Mouse (Mus musculus) c-Kit-positive CD71-positive TER-119-negative erythroid progenitor cells, embryonic 14.5 days (primary cell): ENCODE data around the gene Olfr938.

ENCODE experiments used
- DNase-seq: peaks from one replicate; pipeline ENCODE4 v3.0.0-alpha.2; 2013; ENCODE audit warnings: low read depth

Olfr938 gene

GRCm38 (mm10) chr9:39078787-39079186 is at the start of gene Olfr938:
TSS of gene Olfr938 (minus strand) at chr9:39078887.
- no peak for DNase-seq

DNA sequence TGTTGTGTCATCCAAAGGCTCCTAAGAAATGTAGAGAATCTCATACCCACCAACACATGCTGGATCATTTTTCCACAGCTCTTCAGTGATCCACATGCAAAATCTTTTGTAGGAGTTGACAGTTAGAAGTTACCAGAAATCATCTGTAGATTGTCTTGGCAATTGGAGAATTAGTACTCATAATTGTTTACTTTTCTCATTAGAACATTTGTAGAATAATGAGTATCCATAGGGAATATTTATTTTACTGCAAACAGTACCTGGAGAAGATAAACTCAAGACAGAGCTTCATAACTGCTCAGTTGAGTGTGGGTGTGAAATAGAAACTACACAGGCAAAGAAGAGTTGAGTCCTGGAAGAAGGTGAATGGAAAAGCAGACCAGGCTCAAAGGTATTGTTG is 49.1 kb upstream of the Olfr938 start, which contains the start of gene Olfr27:
Gene Olfr27, plus strand, starts transcription at position 301 of the 400 bp plus-strand sequence.
- no peak for DNase-seq

- no peak for DNase-seq
Observed at GRCm38 (mm10) chr9:39127326-39127725, 48.6 kb upstream of the Olfr938 start.

DNA sequence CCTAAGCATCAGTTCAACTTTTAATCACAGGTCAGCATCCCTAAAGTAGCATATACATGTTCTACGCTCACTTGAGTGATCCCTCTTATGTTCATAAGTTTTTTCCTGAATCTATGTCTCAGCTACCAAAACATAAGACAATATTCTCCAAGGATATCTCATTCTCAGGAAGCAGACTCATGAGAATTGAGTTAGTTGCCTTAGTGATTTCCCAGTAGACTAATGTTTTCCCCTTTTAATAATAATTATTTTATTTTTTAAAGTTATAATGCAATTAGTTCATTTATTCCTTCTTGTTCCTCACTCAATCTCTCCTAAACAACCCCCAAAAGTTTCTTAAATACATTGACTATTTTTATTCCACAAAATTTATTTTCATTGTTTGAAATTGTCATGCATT is 13.8 kb downstream of the Olfr938 start, which contains the start of gene Olfr937:
Gene Olfr937, minus strand, starts transcription at position 101 of the 400 bp plus-strand sequence.
- no peak for DNase-seq
